Mouse (Mus musculus): ENCODE data around the gene Usf2. TPM values are rescaled to one million over a fixed set of nuclear protein-coding genes. Genes with fewer than 3 reads are reported as not detected.

Gene Usf2
- polyA plus RNA-seq (2015; fragmentation: Nextera tagmentation; extraction: Ambion mirVana) = 21.9 and 22.3 TPM in 2 replicates

GRCm38 (mm10) chr7:30956756-30957366, at the start of gene Usf2:
Gene Usf2 (minus strand): TSS chr7:30956803.
- H3K27ac ChIP-seq = peak within 1 kb of the TSS; percentile 99
- peaks cover 25% of the 10 kb centered on the region for H3K36me3 ChIP-seq (ENCODE audit: insufficient read depth, low read length)
- H3K4me1 ChIP-seq (replicated peaks; ENCODE audit: insufficient read depth, low read length) = peaks cover 14% of the 10 kb centered on the region; the same call in 1 of the 2 replicates
- 0% methylated on average over 35 of the region's 82 CpGs for WGBS
- H3K9me3 ChIP-seq (replicated peaks; ENCODE audit: low read length) = no peaks in the 10 kb centered on the region
- peak within 1 kb of the TSS; percentile 94 for H3K4me3 ChIP-seq (replicated peaks; ENCODE audit: low read depth, low read length)
- peak within 1 kb of the TSS; percentile 74 for H3K4me2 ChIP-seq (ENCODE audit: low read length)
- ATAC-seq (replicated peaks; ENCODE audit: low FRiP score, low read depth) (peak; percentile 71), DNase-seq (ENCODE audit: low spot score) (peak; percentile 93)
- H3K27me3 ChIP-seq (ENCODE audit: insufficient read depth, low read length) = no peaks in the 10 kb centered on the region
- no peak for TF ChIP-seq CTCF (IDR thresholded peaks at IDR 0.05; ENCODE audit: low read depth)
- peak within 1 kb of the TSS; percentile 99 for H3K9ac ChIP-seq (ENCODE audit: low read depth, low read length)

- Histone ChIP-seq H3K36me3 (ENCODE audit: insufficient read depth, low read length) (no peaks in the 10 kb centered on the region), H3K27ac (no peak overlapping the region), H3K9ac (ENCODE audit: low read depth, low read length) (no peak overlapping the region), H3K4me3 (replicated peaks; ENCODE audit: low read depth, low read length) (no peak overlapping the region), H3K4me2 (ENCODE audit: low read length) (no peak overlapping the region), H3K27me3 (ENCODE audit: insufficient read depth, low read length) (no peaks in the 10 kb centered on the region), H3K9me3 (replicated peaks; ENCODE audit: low read length) (no peaks in the 10 kb centered on the region), H3K4me1 (replicated peaks; ENCODE audit: insufficient read depth, low read length) (no peaks in the 10 kb centered on the region)
- DNase-seq (ENCODE audit: low spot score) = peak; percentile 37
- no peak for ATAC-seq (replicated peaks; ENCODE audit: low FRiP score, low read depth)
- TF ChIP-seq CTCF (IDR thresholded peaks at IDR 0.05; ENCODE audit: low read depth) = no peak
- WGBS = 61% methylated on average over 8 of the region's 8 CpGs
These were observed 46.0 kb upstream of the Usf2 start for GRCm38 (mm10) chr7:31002650-31003049.

- no peak overlapping the region for H3K27ac ChIP-seq
- H3K27me3 ChIP-seq (ENCODE audit: insufficient read depth, low read length) = no peaks in the 10 kb centered on the region
- no peak overlapping the region for H3K4me2 ChIP-seq (ENCODE audit: low read length)
- TF ChIP-seq CTCF (IDR thresholded peaks at IDR 0.05; ENCODE audit: low read depth) = no peak
- peak; percentile 52 for ATAC-seq (replicated peaks; ENCODE audit: low FRiP score, low read depth)
- H3K36me3 ChIP-seq (ENCODE audit: insufficient read depth, low read length) = no peaks in the 10 kb centered on the region
- no peaks in the 10 kb centered on the region for H3K4me1 ChIP-seq (replicated peaks; ENCODE audit: insufficient read depth, low read length)
- no peaks in the 10 kb centered on the region for H3K9me3 ChIP-seq (replicated peaks; ENCODE audit: low read length)
- WGBS = 25% methylated on average over 7 of the region's 7 CpGs
- no peak overlapping the region for H3K4me3 ChIP-seq (replicated peaks; ENCODE audit: low read depth, low read length)
- H3K9ac ChIP-seq (ENCODE audit: low read depth, low read length) = no peak overlapping the region
- DNase-seq (ENCODE audit: low spot score) = peak; percentile 79
These were observed 44.0 kb upstream of the Usf2 start for GRCm38 (mm10) chr7:31000505-31001020.

GRCm38 (mm10) chr7:30996491-30996890, 39.9 kb upstream of the Usf2 start:
- Histone ChIP-seq H3K36me3 (ENCODE audit: insufficient read depth, low read length) (no peaks in the 10 kb centered on the region), H3K9me3 (replicated peaks; ENCODE audit: low read length) (no peaks in the 10 kb centered on the region), H3K9ac (ENCODE audit: low read depth, low read length) (no peak overlapping the region), H3K27me3 (ENCODE audit: insufficient read depth, low read length) (no peaks in the 10 kb centered on the region), H3K27ac (no peak overlapping the region), H3K4me3 (replicated peaks; ENCODE audit: low read depth, low read length) (no peak overlapping the region), H3K4me2 (ENCODE audit: low read length) (no peak overlapping the region), H3K4me1 (replicated peaks; ENCODE audit: insufficient read depth, low read length) (0 out of 2 replicates have a peak, but pooled peaks cover 3% of the 10 kb centered on the region)
- no peak for DNase-seq (ENCODE audit: low spot score)
- peak; percentile 29; the same call in 1 of the 2 replicates for TF ChIP-seq CTCF (IDR thresholded peaks at IDR 0.05; ENCODE audit: low read depth)
- WGBS = 99% methylated on average over 2 of the region's 2 CpGs
- ATAC-seq (replicated peaks; ENCODE audit: low FRiP score, low read depth) = no peak

- WGBS = 83% methylated on average over 5 of the region's 5 CpGs
- H3K9ac ChIP-seq (ENCODE audit: low read depth, low read length) = no peak overlapping the region
- H3K9me3 ChIP-seq (replicated peaks; ENCODE audit: low read length) = no peaks in the 10 kb centered on the region
- H3K4me2 ChIP-seq (ENCODE audit: low read length) = no peak overlapping the region
- H3K4me3 ChIP-seq (replicated peaks; ENCODE audit: low read depth, low read length) = no peak overlapping the region
- no peak for TF ChIP-seq CTCF (IDR thresholded peaks at IDR 0.05; ENCODE audit: low read depth)
- no peak for DNase-seq (ENCODE audit: low spot score)
- no peaks in the 10 kb centered on the region for H3K36me3 ChIP-seq (ENCODE audit: insufficient read depth, low read length)
- no peak for ATAC-seq (replicated peaks; ENCODE audit: low FRiP score, low read depth)
- H3K27ac ChIP-seq = no peak overlapping the region
- H3K27me3 ChIP-seq (ENCODE audit: insufficient read depth, low read length) = no peaks in the 10 kb centered on the region
- H3K4me1 ChIP-seq (replicated peaks; ENCODE audit: insufficient read depth, low read length) = 0 out of 2 replicates have a peak, but pooled peaks cover 3% of the 10 kb centered on the region
These were observed 37.4 kb upstream of the Usf2 start for GRCm38 (mm10) chr7:30993986-30994385.

GRCm38 (mm10) chr7:30992148-30992547, 35.5 kb upstream of the Usf2 start:
- Histone ChIP-seq H3K9me3 (replicated peaks; ENCODE audit: low read length) (no peaks in the 10 kb centered on the region), H3K36me3 (ENCODE audit: insufficient read depth, low read length) (no peaks in the 10 kb centered on the region), H3K9ac (ENCODE audit: low read depth, low read length) (no peak overlapping the region), H3K4me3 (replicated peaks; ENCODE audit: low read depth, low read length) (no peak overlapping the region), H3K4me1 (replicated peaks; ENCODE audit: insufficient read depth, low read length) (0 out of 2 replicates have a peak, but pooled peaks cover 3% of the 10 kb centered on the region), H3K27me3 (ENCODE audit: insufficient read depth, low read length) (no peaks in the 10 kb centered on the region), H3K27ac (no peak overlapping the region), H3K4me2 (ENCODE audit: low read length) (no peak overlapping the region)
- no peak for TF ChIP-seq CTCF (IDR thresholded peaks at IDR 0.05; ENCODE audit: low read depth)
- 59% methylated on average over 5 of the region's 5 CpGs for WGBS
- no peak for DNase-seq (ENCODE audit: low spot score)
- ATAC-seq (replicated peaks; ENCODE audit: low FRiP score, low read depth) = no peak; the same call in 1 of the 2 replicates
